ENCODE assay signal across 17 mouse cellular contexts in genomic region chr17:12412891-12413237, GRCm38 (mm10). TPM values are rescaled to one million over a fixed set of nuclear protein-coding genes. Genes with fewer than 3 reads are reported as not detected.
DNase-seq lines count a peak whose midpoint lies in the region; ATAC-seq and TF ChIP-seq lines count a peak whose summit lies in the region.
"Had no signal": no experiment of that assay in that cellular context is flagged by ENCODE, and none has a peak within 500 bp of the region (broad histone marks: within the 10 kb centered on the region; RNA-seq: fewer than 3 reads in every experiment).

No protein-coding gene starts in this region.

- H3K27me3 ChIP-seq in heart, embryonic 14.5 days (ENCODE audit: control insufficient read depth, insufficient read depth, low read length): no peaks in the 10 kb centered on the region
- H3K27me3 ChIP-seq in liver, adult 2 months (ENCODE audit: control insufficient read depth, insufficient read depth, low read length): no peaks in the 10 kb centered on the region
- H3K27me3 ChIP-seq in liver, embryonic 12.5 days (replicated peaks): no peaks in the 10 kb centered on the region
- no peaks in the 10 kb centered on the region for H3K27me3 ChIP-seq in embryonic facial prominence, embryonic 10.5 days (replicated peaks; ENCODE audit: low read depth, poor library complexity, severe bottlenecking)
- no peaks in the 10 kb centered on the region for H3K27me3 ChIP-seq in limb, embryonic 10.5 days (ENCODE audit: low read depth, poor library complexity, severe bottlenecking)
- H3K27me3 ChIP-seq: forebrain, embryonic 15.5 days; midbrain, embryonic 15.5 days had no signal

- H3K9ac ChIP-seq in heart, embryonic 14.5 days (ENCODE audit: low read length): no peak overlapping the region
- H3K9ac ChIP-seq in liver, adult 2 months (ENCODE audit: low read depth, low read length): no peak overlapping the region
- H3K9ac ChIP-seq in liver, embryonic 12.5 days: no peak overlapping the region
- H3K9ac ChIP-seq: forebrain, embryonic 15.5 days; midbrain, embryonic 15.5 days had no signal

- WGBS in heart, embryonic 14.5 days: 66% methylated on average over 3 of the region's 3 CpGs
- WGBS in liver, adult 2 months: 33% methylated on average over 3 of the region's 3 CpGs
- WGBS in liver, embryonic 12.5 days (ENCODE audit: insufficient replicate concordance): 55% methylated on average over 3 of the region's 3 CpGs
- WGBS in embryonic facial prominence, embryonic 10.5 days: 65% methylated on average over 3 of the region's 3 CpGs
- WGBS in limb, embryonic 10.5 days: 67% methylated on average over 3 of the region's 3 CpGs

- peak overlapping the region; percentile 7 to 55; a peak in 2 of 4 replicates for H3K27ac ChIP-seq in heart, embryonic 14.5 days (replicated peaks in 1 of 2; ENCODE audit: control insufficient read depth in 1 of 2, insufficient read depth in 1 of 2, low read depth in 2 of 2, low read length in 2 of 2)
- 0 out of 2 replicates have a peak overlapping the region, but pooled peaks have one; percentile 13 for H3K27ac ChIP-seq in liver, adult 2 months (replicated peaks; ENCODE audit: insufficient read depth, low read depth, low read length)
- no peak overlapping the region for H3K27ac ChIP-seq in liver, embryonic 12.5 days
- peak overlapping the region; percentile 65 for H3K27ac ChIP-seq in embryonic facial prominence, embryonic 10.5 days (replicated peaks)
- H3K27ac ChIP-seq in limb, embryonic 10.5 days: peak overlapping the region; percentile 1; the same call in 1 of the 2 replicates
- H3K27ac ChIP-seq: forebrain, embryonic 15.5 days; hindbrain, postnatal 0 days; layer of hippocampus, adult 2 months; midbrain, embryonic 15.5 days had no signal

- no peak for ATAC-seq in heart, embryonic 14.5 days (ENCODE audit: insufficient number of reproducible peaks, insufficient read depth, low FRiP score, low read depth)
- no peak for ATAC-seq in liver, embryonic 12.5 days
- ATAC-seq: forebrain, embryonic 15.5 days; hindbrain, postnatal 0 days; midbrain, embryonic 15.5 days had no signal

- H3K36me3 ChIP-seq in heart, embryonic 14.5 days (ENCODE audit: control insufficient read depth, insufficient read depth, low read length): no peaks in the 10 kb centered on the region
- H3K36me3 ChIP-seq in liver, adult 2 months (ENCODE audit: control insufficient read depth, insufficient read depth, low read length): peaks cover 92% of the 10 kb centered on the region
- H3K36me3 ChIP-seq in liver, embryonic 12.5 days: no peaks in the 10 kb centered on the region
- H3K36me3 ChIP-seq in embryonic facial prominence, embryonic 10.5 days (replicated peaks): no peaks in the 10 kb centered on the region
- H3K36me3 ChIP-seq in limb, embryonic 10.5 days: no peaks in the 10 kb centered on the region
- H3K36me3 ChIP-seq: forebrain, embryonic 15.5 days; midbrain, embryonic 15.5 days had no signal

- H3K9me3 ChIP-seq in heart, embryonic 14.5 days (ENCODE audit: control insufficient read depth, low read length): no peaks in the 10 kb centered on the region
- no peaks in the 10 kb centered on the region for H3K9me3 ChIP-seq in liver, embryonic 12.5 days (replicated peaks)
- H3K9me3 ChIP-seq in embryonic facial prominence, embryonic 10.5 days: no peaks in the 10 kb centered on the region
- H3K9me3 ChIP-seq in limb, embryonic 10.5 days (replicated peaks): no peaks in the 10 kb centered on the region
- H3K9me3 ChIP-seq: forebrain, embryonic 15.5 days; midbrain, embryonic 15.5 days had no signal

- TF ChIP-seq POLR2A in liver, adult 2 months (IDR thresholded peaks at IDR 0.05; ENCODE audit: extremely low read depth, insufficient read depth, low read length): no peak

- no peaks in the 10 kb centered on the region for H3K79me2 ChIP-seq in liver, adult 2 months (ENCODE audit: control insufficient read depth, insufficient read depth, low read length)

- no peak for TF ChIP-seq CTCF in liver, adult 2 months (IDR thresholded peaks at IDR 0.05; ENCODE audit: low read depth, low read length)

- H3K4me1 ChIP-seq in heart, embryonic 14.5 days (ENCODE audit: control insufficient read depth in 2 of 2, insufficient read depth in 2 of 2, low read length in 2 of 2): peaks cover 8 to 13% of the 10 kb centered on the region in 2 experiments; a peak in 3 of 4 replicates
- H3K4me1 ChIP-seq in liver, adult 2 months (ENCODE audit: control insufficient read depth, insufficient read depth, low read length): peaks cover 6% of the 10 kb centered on the region
- H3K4me1 ChIP-seq in liver, embryonic 12.5 days: peaks cover 6% of the 10 kb centered on the region
- peaks cover 47% of the 10 kb centered on the region for H3K4me1 ChIP-seq in embryonic facial prominence, embryonic 10.5 days
- H3K4me1 ChIP-seq in limb, embryonic 10.5 days: peaks cover 61% of the 10 kb centered on the region
- H3K4me1 ChIP-seq: forebrain, embryonic 15.5 days; midbrain, embryonic 15.5 days had no signal

- no peak overlapping the region for H3K4me3 ChIP-seq in heart, embryonic 14.5 days (ENCODE audit: control insufficient read depth in 1 of 2, insufficient read depth in 1 of 2, low read depth in 1 of 2, low read length in 2 of 2)
- no peak overlapping the region for H3K4me3 ChIP-seq in liver, adult 2 months (ENCODE audit: insufficient read depth, low read depth, low read length)
- no peak overlapping the region for H3K4me3 ChIP-seq in liver, embryonic 12.5 days
- no peak overlapping the region for H3K4me3 ChIP-seq in embryonic facial prominence, embryonic 10.5 days
- H3K4me3 ChIP-seq in limb, embryonic 10.5 days: no peak overlapping the region
- H3K4me3 ChIP-seq: erythroblast, embryonic 14.5 days; forebrain, embryonic 15.5 days; layer of hippocampus, adult 2 months; midbrain, embryonic 15.5 days had no signal

- no peak for DNase-seq in heart, postnatal 4 days
- DNase-seq in liver, adult 2 months (ENCODE audit: extremely low read depth, low read depth, low spot score): peak; percentile 72
- no peak for DNase-seq in embryonic facial prominence, embryonic 10.5 days (ENCODE audit: low spot score)
- no peak for DNase-seq in limb, embryonic 10.5 days (ENCODE audit: low spot score)
- no peak for DNase-seq in thymus, postnatal 36 days
- DNase-seq: B cell, adult 2 months; cerebellum, postnatal 10 days; right cerebral cortex, postnatal 14 days had no signal

- H3K4me2 ChIP-seq in heart, embryonic 14.5 days (ENCODE audit: low read length): no peak overlapping the region
- no peak overlapping the region for H3K4me2 ChIP-seq in liver, embryonic 12.5 days
- H3K4me2 ChIP-seq: forebrain, embryonic 15.5 days; midbrain, embryonic 15.5 days had no signal

RNA-seq across cellular contexts. Expression of gene Plg, which starts 34.5 kb away (rescaled TPM):
- polyA plus RNA-seq in heart, embryonic 14.5 days (2014; fragmentation: Nextera tagmentation; extraction: Ambion mirVana): not detected in 2 replicates
- under 1 TPM in 1 of 2 experiments, not detected in 1; 0.11 TPM for total RNA-seq in heart, postnatal 4 days (2021)
- total RNA-seq in liver, adult 2 months (2014; rRNA removed): 1,031 and 1,068 TPM in 2 replicates
- 1,361 and 1,403 TPM in 2 replicates for polyA plus RNA-seq in liver, adult 2 months (2012; rRNA removed)
- polyA plus RNA-seq in liver, embryonic 12.5 days (2016; fragmentation: Nextera tagmentation; extraction: Ambion mirVana): 139 and 140 TPM in 2 replicates
- not detected in 2 replicates for polyA plus RNA-seq in embryonic facial prominence, embryonic 10.5 days (2016; fragmentation: Nextera tagmentation; extraction: Ambion mirVana)
- 0.09 TPM in 1 of 2 replicates, not detected in the other for polyA plus RNA-seq in limb, embryonic 10.5 days (2016; fragmentation: Nextera tagmentation; extraction: Ambion mirVana)
- total RNA-seq: heart, postnatal 25 days; layer of hippocampus, adult 2 months; megakaryocyte progenitor cell, adult 5-6 weeks had no signal
- polyA plus RNA-seq: forebrain, embryonic 15.5 days; hindbrain, postnatal 0 days had no signal

Comparison
In these comparisons a context has a peak if more than half of its experiments do, and no peak if none do; other contexts are left out.
1. RNA of gene Plg, which starts 34.5 kb away (polyA plus RNA-seq): 1,361 to 1,403 TPM in liver, adult 2 months and 139 to 140 TPM in liver, embryonic 12.5 days; not detected in heart, embryonic 14.5 days, not detected in embryonic facial prominence, embryonic 10.5 days and 0.09 TPM in limb, embryonic 10.5 days; every median in the first group is over 100 times any median in the second.